Mouse (Mus musculus): ENCODE results near the gene Btg1. TPM values are rescaled to one million over a fixed set of nuclear protein-coding genes. Genes with fewer than 3 reads are reported as not detected.

Btg1 gene
- polyA plus RNA-seq, 1 experiment = 69.2 TPM

- no peak for DNase-seq (ENCODE audit: low read depth, low spot score)
- WGBS = 81% methylated on average over 3 of the region's 3 CpGs
These were observed 39.4 kb downstream of the Btg1 start for GRCm38 (mm10) chr10:96656176-96656575.

GRCm38 (mm10) chr10:96658906-96659305, 42.1 kb downstream of the Btg1 start:
- 66% methylated on average over 5 of the region's 5 CpGs for WGBS

GRCm38 (mm10) chr10:96660280-96660985, 43.6 kb downstream of the Btg1 start:
- DNase-seq (ENCODE audit: low read depth, low spot score) = no peak
- 83% methylated on average over 10 of the region's 10 CpGs for WGBS

More at GRCm38 (mm10) chr10:96658906-96659305, 42.1 kb downstream of the Btg1 start:
- DNase-seq (ENCODE audit: low read depth, low spot score) = no peak

GRCm38 (mm10) chr10:96662976-96663375, 46.2 kb downstream of the Btg1 start:
- peak; percentile 46 for DNase-seq (ENCODE audit: low read depth, low spot score)
- 48% methylated on average over 4 of the region's 4 CpGs for WGBS

- no peak for DNase-seq (ENCODE audit: low read depth, low spot score)
- 94% methylated on average over 9 of the region's 9 CpGs for whole genome bisulfite sequencing
These were observed 47.1 kb downstream of the Btg1 start for GRCm38 (mm10) chr10:96663739-96664430.

All from large intestine, adult 2 months (tissue).